Mouse (Mus musculus) cerebellum, adult 2 months (tissue): ENCODE data around the gene Fkbp5. TPM values are rescaled to one million over a fixed set of nuclear protein-coding genes. Genes with fewer than 3 reads are reported as not detected.
A peak's percentile ranks its signal among the peaks of the same experiment; 100 is the strongest.

ENCODE experiments used
- DNase-seq, 2 experiments: peaks; one replicate each; pipeline ENCODE4 v3.0.0; 2021
- H3K27ac ChIP-seq: fragments of 200-500 bp; 2 replicates; pipeline ENCODE4 v1.5.1; 2012; ENCODE audit warnings: low read length, control low read depth, inconsistent platforms; ENCODE audit not compliant: insufficient read depth
- H3K27me3 ChIP-seq: fragments of 200-500 bp; 2 replicates; pipeline ENCODE4 v1.6.1; 2012; ENCODE audit warnings: inconsistent platforms, mild to moderate bottlenecking, low read length, moderate library complexity; ENCODE audit not compliant: control insufficient read depth, insufficient read depth
- H3K4me1 ChIP-seq: fragments of 200-500 bp; 2 replicates; pipeline ENCODE4 v1.6.1; 2011; ENCODE audit warnings: low read length; ENCODE audit not compliant: control insufficient read depth, insufficient read depth
- H3K4me3 ChIP-seq: fragments of 200-500 bp; replicated peaks from 2 replicates; pipeline ENCODE3; 2011; ENCODE audit warnings: mild to moderate bottlenecking, low read depth, low read length, control low read depth; ENCODE audit not compliant: insufficient read depth
- CTCF ChIP-seq: fragments of 200-500 bp; IDR thresholded peaks from 2 replicates; pipeline ENCODE4 v1.5.1; 2011; ENCODE audit warnings: low read depth, mild to moderate bottlenecking, control low read depth, low read length, moderate library complexity, borderline replicate concordance; ENCODE audit not compliant: insufficient read depth
- POLR2A ChIP-seq: fragments of 200-500 bp; IDR thresholded peaks from 2 replicates; pipeline ENCODE4 v1.6.1; 2011; ENCODE audit warnings: low read length, control low read depth, borderline replicate concordance; ENCODE audit not compliant: insufficient read depth
- WGBS: fragments of 180-500 bp; shearing (Covaris S2); methylation state at CpG from one replicate; pipeline ENCODE4 v1.1.7; 2018; 5-methylcytosine and 5-hydroxymethylcytosine counted together
- polyA plus RNA-seq: library from polyadenylated mRNA; depleted of rRNA; stranded (reverse); fragments of >200 nt; gene quantifications from 2 replicates; pipeline ENCODE4 v1.2.3, GENCODE M21; 2012

Fkbp5 gene
- polyA plus RNA-seq, 1 experiment, result 8.6 TPM

GRCm38 (mm10) chr17:28394051-28394765, 123.1 kb downstream of the Fkbp5 start:
- no peak overlapping the region for H3K27ac ChIP-seq
- no peak overlapping the region for H3K4me3 ChIP-seq
- 85% methylated on average over 15 of the region's 15 CpGs for WGBS
- H3K27me3 ChIP-seq, result no peaks in the 10 kb centered on the region
- TF ChIP-seq CTCF (no peak), POLR2A (no peak)
- H3K4me1 ChIP-seq, result no peaks in the 10 kb centered on the region
- no peak for DNase-seq

DNA sequence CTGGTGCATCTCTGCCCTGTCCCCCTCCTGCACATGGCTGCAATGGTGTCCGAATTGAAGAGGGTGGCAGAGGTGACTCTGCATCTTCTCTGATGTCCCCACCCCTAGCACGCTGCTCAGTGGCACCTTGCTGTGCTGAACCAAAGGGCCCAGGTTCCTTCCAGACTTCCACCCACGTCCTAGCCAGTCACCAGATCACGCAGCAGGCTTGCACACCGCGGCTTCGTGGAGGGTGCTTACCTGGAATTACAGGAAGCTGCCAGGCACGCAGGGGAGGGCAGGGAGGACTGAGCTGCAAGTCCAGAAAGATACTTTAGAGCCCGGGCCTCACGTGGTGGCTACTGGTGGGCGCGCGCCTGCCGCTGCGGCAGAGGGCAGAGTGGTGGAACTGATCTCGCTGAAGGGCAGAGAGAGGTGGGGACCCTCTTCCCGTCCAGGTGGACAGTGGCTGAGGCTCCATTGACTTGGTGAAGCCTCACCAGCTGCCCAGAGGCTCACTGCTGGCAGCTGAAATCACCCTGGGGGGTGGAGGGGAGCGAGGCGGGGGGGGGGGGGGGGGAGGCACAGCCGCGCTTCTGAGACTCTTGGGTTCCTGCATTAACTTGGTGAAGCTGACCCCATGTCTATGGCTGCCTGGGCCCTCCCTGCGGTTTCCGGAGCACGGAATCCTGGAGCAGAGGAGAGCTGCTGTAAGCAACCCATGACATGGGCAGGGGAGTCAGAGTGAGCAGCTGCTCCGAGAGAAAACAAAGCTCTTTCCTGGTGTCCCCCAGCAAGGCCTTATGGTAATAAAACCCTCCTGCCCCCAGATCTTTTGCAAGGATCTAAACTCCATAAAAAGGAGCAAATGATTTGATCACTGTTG, 125.5 kb downstream of the Fkbp5 start:
- Histone ChIP-seq H3K4me3 (no peak overlapping the region), H3K27me3 (no peaks in the 10 kb centered on the region), H3K27ac (no peak overlapping the region), H3K4me1 (no peaks in the 10 kb centered on the region)
- TF ChIP-seq CTCF (no peak), POLR2A (no peak)
- 15% methylated on average over 21 of the region's 25 CpGs for WGBS
- DNase-seq, result no peak

DNA sequence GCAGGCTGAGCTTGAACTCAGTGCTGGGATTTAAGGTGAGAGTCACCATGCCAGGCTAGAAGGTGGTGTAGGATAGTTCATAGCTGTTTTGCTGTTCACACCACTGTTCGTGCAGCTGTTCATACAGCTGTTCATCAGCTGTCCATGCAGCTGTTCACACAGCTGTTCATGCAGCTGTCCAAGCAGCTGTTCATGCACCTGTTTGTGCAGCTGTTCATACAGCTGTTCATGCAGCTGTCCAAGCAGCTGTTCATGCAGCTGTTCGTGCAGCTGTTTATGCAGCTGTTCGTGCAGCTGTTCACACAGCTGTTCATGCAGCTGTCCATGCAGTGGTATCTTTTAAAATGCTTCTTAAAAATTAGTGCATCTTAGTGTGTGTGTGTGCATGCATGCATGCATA, 128.8 kb downstream of the Fkbp5 start:
- WGBS, result 92% methylated on average over 3 of the region's 3 CpGs
- H3K27ac ChIP-seq, result no peak overlapping the region
- H3K27me3 ChIP-seq, result no peaks in the 10 kb centered on the region
- TF ChIP-seq POLR2A (no peak), CTCF (no peak)
- DNase-seq, result no peak
- H3K4me3 ChIP-seq, result no peak overlapping the region
- H3K4me1 ChIP-seq, result peaks cover 3% of the 10 kb centered on the region; the same call in 1 of the 2 replicates

- H3K27ac ChIP-seq, result no peak overlapping the region
Measured at GRCm38 (mm10) chr17:28386150-28386905, 131.0 kb downstream of the Fkbp5 start.

DNA sequence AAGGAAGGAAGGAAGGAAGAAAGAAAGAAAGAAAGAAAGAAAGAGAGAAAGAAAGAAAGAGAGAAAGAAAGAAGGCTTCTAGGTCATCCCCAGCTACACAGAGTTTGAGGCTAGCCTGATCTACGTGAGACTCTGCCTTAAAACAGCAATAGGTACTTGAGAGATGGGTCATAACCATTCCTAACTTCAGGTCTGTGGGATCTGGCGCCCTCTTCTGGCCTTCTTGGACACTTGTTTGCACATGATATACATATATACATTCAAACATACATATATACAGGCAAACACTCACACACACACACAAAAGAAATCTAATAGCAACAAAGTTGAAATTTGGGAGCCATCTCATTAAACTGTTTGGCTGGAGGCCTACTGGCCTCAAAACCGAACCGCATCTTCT, 133.0 kb downstream of the Fkbp5 start:
- DNase-seq, result no peak
- 74% methylated on average over 4 of the region's 4 CpGs for WGBS
- no peak overlapping the region for H3K4me3 ChIP-seq
- TF ChIP-seq POLR2A (no peak), CTCF (0 out of 2 replicates have a peak, but pooled peaks have one; percentile 1)
- no peaks in the 10 kb centered on the region for H3K27me3 ChIP-seq
- no peak overlapping the region for H3K27ac ChIP-seq
- peaks cover 3% of the 10 kb centered on the region; the same call in 1 of the 2 replicates for H3K4me1 ChIP-seq

More at GRCm38 (mm10) chr17:28386150-28386905, 131.0 kb downstream of the Fkbp5 start:
- Histone ChIP-seq H3K27me3 (no peaks in the 10 kb centered on the region), H3K4me1 (peaks cover 3% of the 10 kb centered on the region; the same call in 1 of the 2 replicates), H3K4me3 (peak overlapping the region; percentile 13)
- 8% methylated on average over 23 of the region's 23 CpGs for WGBS
- DNase-seq, result peak; percentile 75 to 87
- TF ChIP-seq CTCF (peak; percentile 89), POLR2A (no peak)

DNA sequence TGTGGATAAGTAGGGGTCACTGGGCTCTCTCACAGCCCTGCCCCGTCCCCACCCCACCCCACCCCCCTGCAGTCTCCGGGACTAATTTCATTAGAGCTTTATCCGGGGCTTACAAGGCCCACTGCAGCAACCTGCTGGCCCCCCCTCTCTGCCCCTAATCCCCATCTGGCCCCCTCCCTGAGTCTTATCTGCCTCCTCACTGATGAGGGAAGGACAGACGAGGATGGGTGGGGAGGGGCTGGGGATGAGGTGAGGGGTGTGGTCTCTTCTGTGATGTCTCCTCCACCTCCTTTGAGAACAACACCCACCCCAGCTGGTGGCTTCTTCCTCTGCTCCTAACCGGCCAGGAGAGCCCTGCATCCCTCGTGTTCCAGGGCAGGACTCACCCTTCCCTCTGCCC, 137.1 kb downstream of the Fkbp5 start:
- DNase-seq, result no peak
- H3K27ac ChIP-seq, result no peak overlapping the region
- no peaks in the 10 kb centered on the region for H3K27me3 ChIP-seq
- WGBS, result 18% methylated on average over 6 of the region's 6 CpGs
- no peaks in the 10 kb centered on the region for H3K4me1 ChIP-seq
- no peak for TF ChIP-seq CTCF
- TF ChIP-seq POLR2A, result no peak
- H3K4me3 ChIP-seq, result no peak overlapping the region

GRCm38 (mm10) chr17:28375592-28376061, 141.7 kb downstream of the Fkbp5 start:
- TF ChIP-seq POLR2A, result no peak
- TF ChIP-seq CTCF, result no peak
- Histone ChIP-seq H3K27me3 (no peaks in the 10 kb centered on the region), H3K4me3 (no peak overlapping the region), H3K4me1 (no peaks in the 10 kb centered on the region), H3K27ac (no peak overlapping the region)
- no peak for DNase-seq
- 18% methylated on average over 17 of the region's 17 CpGs for WGBS
